Mouse (Mus musculus) limb, embryonic 14.5 days (tissue): ENCODE measurements around the gene Zbtb5. TPM values are rescaled to one million over a fixed set of nuclear protein-coding genes. Genes with fewer than 3 reads are reported as not detected.

Experiments
- ATAC-seq: fragments of 200-750 bp; cut with Nextera tagmentation; 2 replicates; pipeline ENCODE4 v1.8.0; 2017; ENCODE audit warnings: low read depth, moderate number of reproducible peaks, moderate TSS enrichment; ENCODE audit not compliant: low FRiP score
- DNase-seq: peaks from one replicate; pipeline ENCODE4 v3.0.0-alpha.2; 2015; ENCODE audit warnings: low spot score
- H3K27ac ChIP-seq: fragments of 300-500 bp; sonication (generic); replicated peaks from 2 replicates; pipeline ENCODE4 v1.5.1; 2014; ENCODE audit warnings: low read depth, mild to moderate bottlenecking, low read length, moderate library complexity, mixed read lengths
- H3K27me3 ChIP-seq: fragments of 300-500 bp; sonication (generic); 2 replicates; pipeline ENCODE4 v1.6.1; 2014; ENCODE audit warnings: low read length, mixed read lengths; ENCODE audit not compliant: control insufficient read depth, insufficient read depth
- H3K36me3 ChIP-seq: fragments of 300-500 bp; sonication (generic); 2 replicates; pipeline ENCODE4 v1.6.1; 2014; ENCODE audit warnings: mild to moderate bottlenecking, low read length, moderate library complexity, mixed read lengths; ENCODE audit not compliant: control insufficient read depth, insufficient read depth
- H3K4me1 ChIP-seq: fragments of 300-500 bp; sonication (generic); 2 replicates; pipeline ENCODE4 v1.6.1; 2014; ENCODE audit warnings: antibody characterized with exemption, low read length, mixed read lengths; ENCODE audit not compliant: control insufficient read depth, insufficient read depth
- H3K4me2 ChIP-seq: fragments of 300-500 bp; sonication (generic); replicated peaks from 2 replicates; pipeline ENCODE4 v1.6.1; 2014; ENCODE audit warnings: low read depth, mild to moderate bottlenecking, low read length, moderate library complexity; ENCODE audit not compliant: severe bottlenecking
- H3K4me3 ChIP-seq: fragments of 300-500 bp; sonication (generic); replicated peaks from 2 replicates; pipeline ENCODE4 v1.5.1; 2014; ENCODE audit warnings: low read length
- H3K9ac ChIP-seq: fragments of 300-500 bp; sonication (generic); 2 replicates; pipeline ENCODE4 v1.6.1; 2014; ENCODE audit warnings: mild to moderate bottlenecking, low read depth, low read length, moderate library complexity; ENCODE audit not compliant: severe bottlenecking
- H3K9me3 ChIP-seq: fragments of 300-500 bp; sonication (generic); 2 replicates; pipeline ENCODE4 v1.6.1; 2016; ENCODE audit warnings: low read length; ENCODE audit not compliant: control insufficient read depth
- POLR2A ChIP-seq: fragments of 200-500 bp; IDR thresholded peaks from 2 replicates; pipeline ENCODE4 v1.8.0; 2012; ENCODE audit warnings: inconsistent platforms, mild to moderate bottlenecking, moderate library complexity, borderline replicate concordance; ENCODE audit not compliant: insufficient read depth, insufficient read length; ENCODE audit errors: extremely low read depth
- WGBS: fragments of 180-500 bp; shearing (Covaris S2); extraction: QIAGEN DNeasy Blood & Tissue Kit; methylation state at CpG from one replicate; pipeline ENCODE4 v1.1.7; 2014; 5-methylcytosine and 5-hydroxymethylcytosine counted together
- polyA plus RNA-seq, 2 experiments: library from polyadenylated mRNA; depleted of rRNA in 1 of 2; stranded (reverse) in 1 of 2; unstranded in 1 of 2; fragments of >200 nt; fragmentation: Nextera tagmentation in 1 of 2; extraction: Ambion mirVana in 1 of 2; gene quantifications; 2 replicates each; pipeline versions ENCODE4 v1.2.1 to v1.2.3; 2012 to 2014

Gene Zbtb5
- polyA plus RNA-seq, 2 experiments: 16.0 to 27.4 TPM

DNA sequence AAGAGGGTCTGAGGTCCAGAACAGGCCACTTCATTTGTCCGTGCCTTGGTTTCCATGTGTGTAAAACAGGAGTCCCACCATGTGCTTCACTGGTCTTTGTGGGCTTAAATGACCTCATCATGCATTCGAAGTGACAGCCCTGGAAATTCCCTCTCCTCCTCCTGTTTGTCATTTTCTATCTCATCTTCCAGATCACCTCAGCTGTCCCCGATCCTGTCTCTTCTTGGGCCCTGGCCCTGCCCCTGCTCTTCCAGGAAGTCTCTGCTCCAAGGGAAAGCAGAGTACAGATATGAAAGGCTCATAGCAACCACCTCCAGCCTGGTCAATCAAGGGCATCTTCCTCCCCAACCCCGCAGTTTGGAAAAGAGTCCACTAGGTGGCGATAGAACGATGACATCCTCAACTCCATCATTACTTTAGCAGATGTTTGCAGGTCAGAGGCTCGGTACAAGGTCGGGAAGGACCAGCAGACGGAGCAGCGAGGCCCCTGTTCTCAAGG, 41.6 kb downstream of the Zbtb5 start:
- WGBS: 18% methylated on average over 10 of the region's 10 CpGs
- ATAC-seq (no peak), DNase-seq (peak; percentile 53)
- Histone ChIP-seq H3K27ac (no peak overlapping the region), H3K9me3 (no peaks in the 10 kb centered on the region), H3K36me3 (no peaks in the 10 kb centered on the region), H3K4me1 (no peaks in the 10 kb centered on the region), H3K9ac (no peak overlapping the region), H3K4me3 (no peak overlapping the region), H3K27me3 (no peaks in the 10 kb centered on the region), H3K4me2 (no peak overlapping the region)
- TF ChIP-seq POLR2A: no peak

DNA sequence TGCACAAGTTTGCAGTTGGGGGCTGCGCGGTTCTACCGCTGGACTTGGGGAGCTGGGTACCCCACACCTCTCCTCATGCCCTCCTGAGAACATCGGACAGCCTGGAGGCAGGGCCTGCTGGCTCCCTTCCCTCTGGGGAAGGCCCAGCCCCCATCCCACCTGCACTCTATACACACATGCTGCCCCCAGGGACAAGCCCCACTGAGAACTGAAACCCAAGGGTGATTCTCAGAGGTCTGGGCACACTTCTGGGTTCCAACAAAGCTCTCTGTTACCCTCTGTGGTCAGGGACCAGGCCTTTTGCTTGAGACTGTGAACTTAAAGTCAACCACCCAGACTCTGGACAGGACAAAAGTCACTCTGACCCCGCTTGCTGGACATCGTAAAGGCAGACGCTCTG, 42.2 kb downstream of the Zbtb5 start:
- Histone ChIP-seq H3K4me2 (no peak overlapping the region), H3K36me3 (no peaks in the 10 kb centered on the region), H3K27me3 (no peaks in the 10 kb centered on the region), H3K9me3 (no peaks in the 10 kb centered on the region), H3K4me1 (no peaks in the 10 kb centered on the region), H3K27ac (no peak overlapping the region), H3K4me3 (no peak overlapping the region), H3K9ac (no peak overlapping the region)
- no peak for TF ChIP-seq POLR2A
- ATAC-seq (no peak), DNase-seq (no peak)
- 97% methylated on average over 7 of the region's 7 CpGs for WGBS

DNA sequence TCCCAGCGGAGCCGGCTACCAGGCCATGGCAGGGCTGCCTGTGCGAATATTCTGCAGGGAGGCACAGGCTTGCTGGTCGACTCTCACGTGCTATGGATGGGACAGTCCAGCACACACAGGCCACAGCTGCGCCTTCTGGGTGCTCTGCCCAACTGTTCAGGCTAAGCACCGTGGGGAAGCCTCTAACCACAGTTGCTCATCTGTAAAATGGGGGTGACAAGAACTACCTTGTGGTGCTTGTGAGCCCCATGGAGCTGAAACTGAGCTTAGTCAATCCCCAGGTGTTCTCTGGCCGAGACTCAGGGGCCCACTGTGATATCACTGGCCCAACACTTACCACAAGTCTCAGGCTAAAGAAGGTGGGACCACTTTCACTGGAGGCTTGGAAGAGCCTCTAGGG, 44.8 kb downstream of the Zbtb5 start:
- Histone ChIP-seq H3K27ac (no peak overlapping the region), H3K27me3 (no peaks in the 10 kb centered on the region), H3K9ac (no peak overlapping the region), H3K9me3 (no peaks in the 10 kb centered on the region), H3K4me3 (no peak overlapping the region), H3K4me2 (no peak overlapping the region), H3K4me1 (no peaks in the 10 kb centered on the region), H3K36me3 (no peaks in the 10 kb centered on the region)
- no peak for TF ChIP-seq POLR2A
- ATAC-seq: no peak
- WGBS: 89% methylated on average over 8 of the region's 8 CpGs
- DNase-seq: no peak

DNA sequence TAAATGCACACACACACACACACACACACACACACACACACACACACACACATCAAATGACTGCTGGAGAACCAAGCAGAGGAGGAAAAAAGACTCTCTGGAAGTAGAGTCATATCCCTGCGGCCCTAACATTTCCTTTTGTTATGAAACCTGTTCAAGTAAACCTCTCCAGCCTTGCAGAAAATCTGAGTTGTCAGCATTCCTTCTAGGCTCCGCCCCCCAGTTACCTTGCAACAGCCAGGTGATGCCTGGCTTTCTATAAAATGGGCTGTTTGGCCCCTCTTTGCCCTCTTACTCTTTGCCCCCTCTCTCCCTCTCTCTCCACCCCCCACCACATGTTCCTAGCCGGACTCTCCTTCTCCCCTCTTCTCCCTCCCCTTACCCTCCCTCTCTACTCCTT, 46.5 kb downstream of the Zbtb5 start:
- no peaks in the 10 kb centered on the region for H3K4me1 ChIP-seq
- no peak overlapping the region for H3K9ac ChIP-seq
- ATAC-seq (no peak), DNase-seq (no peak)
- no peak overlapping the region for H3K4me2 ChIP-seq
- no peak overlapping the region for H3K4me3 ChIP-seq
- no peaks in the 10 kb centered on the region for H3K27me3 ChIP-seq
- TF ChIP-seq POLR2A: no peak
- WGBS: 81% methylated on average over 3 of the region's 3 CpGs
- H3K27ac ChIP-seq: no peak overlapping the region
- no peaks in the 10 kb centered on the region for H3K9me3 ChIP-seq
- no peaks in the 10 kb centered on the region for H3K36me3 ChIP-seq

DNA sequence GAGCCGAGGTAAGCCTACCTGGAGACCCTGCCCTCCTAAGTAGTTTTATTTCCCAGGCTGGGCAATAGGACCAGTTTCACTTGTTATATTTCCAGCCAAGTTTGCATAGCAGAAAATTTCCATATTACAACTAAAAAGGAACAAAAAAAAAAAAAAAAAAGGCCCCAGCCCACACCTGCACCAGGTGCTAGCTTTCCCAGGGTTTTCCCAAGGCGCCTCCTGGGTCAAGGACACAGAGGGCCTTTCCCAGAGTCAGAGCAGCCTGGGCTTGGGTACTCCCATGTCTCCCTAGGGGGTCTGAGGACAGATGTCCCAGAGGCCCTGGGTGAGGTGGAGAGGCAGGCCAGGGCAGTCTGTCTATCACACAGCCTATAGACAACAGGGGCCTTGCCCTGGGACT, 47.0 kb downstream of the Zbtb5 start:
- no peak for TF ChIP-seq POLR2A

DNA sequence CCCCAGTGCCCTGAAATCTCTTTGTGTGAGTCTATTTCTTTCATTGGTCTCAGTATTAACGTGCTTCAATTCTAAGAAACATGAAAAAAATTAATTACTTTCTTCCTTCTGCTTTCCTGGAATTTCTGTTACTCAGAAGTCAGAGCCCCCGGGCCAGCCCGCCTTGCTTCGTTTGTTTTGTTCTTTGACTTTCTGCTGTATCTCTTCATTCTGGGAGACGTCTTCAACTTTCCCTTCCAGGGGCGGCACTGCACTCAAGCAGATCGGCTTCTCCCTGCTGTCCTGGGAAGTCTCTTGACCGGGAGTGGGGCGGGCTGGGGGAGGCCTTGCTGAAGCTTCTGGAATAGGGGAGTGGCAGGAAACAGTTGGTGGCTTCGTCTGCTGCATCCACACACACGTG, 49.1 kb downstream of the Zbtb5 start:
- no peak for ATAC-seq
- no peaks in the 10 kb centered on the region for H3K9me3 ChIP-seq
- no peak overlapping the region for H3K9ac ChIP-seq
- DNase-seq: no peak
- no peak overlapping the region for H3K4me3 ChIP-seq
- H3K36me3 ChIP-seq: no peaks in the 10 kb centered on the region
- WGBS: 69% methylated on average over 11 of the region's 11 CpGs
- no peak for TF ChIP-seq POLR2A
- no peaks in the 10 kb centered on the region for H3K4me1 ChIP-seq
- H3K27ac ChIP-seq: no peak overlapping the region
- H3K27me3 ChIP-seq: no peaks in the 10 kb centered on the region
- H3K4me2 ChIP-seq: no peak overlapping the region

More for the DNA sequence above, 47.0 kb downstream of the Zbtb5 start:
- no peak overlapping the region for H3K4me3 ChIP-seq
- WGBS: 77% methylated on average over 2 of the region's 2 CpGs
- H3K4me2 ChIP-seq: no peak overlapping the region
- no peaks in the 10 kb centered on the region for H3K4me1 ChIP-seq
- no peak for DNase-seq
- no peaks in the 10 kb centered on the region for H3K36me3 ChIP-seq
- H3K9me3 ChIP-seq: no peaks in the 10 kb centered on the region
- no peak for ATAC-seq
- H3K27me3 ChIP-seq: no peaks in the 10 kb centered on the region
- H3K27ac ChIP-seq: no peak overlapping the region
- H3K9ac ChIP-seq: no peak overlapping the region
